12 mouse cellular contexts compared by ENCODE assay signal in the genomic region with DNA sequence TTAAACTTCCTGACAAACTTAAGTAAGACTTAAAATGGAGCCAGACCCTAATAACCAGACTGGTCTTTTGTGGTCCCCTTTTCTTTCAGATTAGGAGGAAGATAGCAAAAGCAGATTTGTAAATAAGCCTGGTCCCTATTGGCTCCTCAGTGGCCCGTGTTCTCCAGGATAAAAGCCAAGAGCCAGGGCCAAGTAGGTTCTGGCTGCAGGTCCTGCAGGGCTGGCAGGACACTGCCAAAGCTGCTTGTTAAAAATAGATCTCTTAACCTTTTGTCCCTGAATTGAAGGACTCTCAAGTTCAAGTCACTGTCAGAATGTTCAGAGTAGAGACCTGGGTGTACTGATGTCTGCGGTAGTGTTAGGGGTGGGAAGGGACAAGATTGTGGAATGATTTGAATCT. TPM values are rescaled to one million over a fixed set of nuclear protein-coding genes. Genes with fewer than 3 reads are reported as not detected.
DNase-seq lines count a peak whose midpoint lies in the region; ATAC-seq and TF ChIP-seq lines count a peak whose summit lies in the region.
"Had no signal": no experiment of that assay in that cellular context is flagged by ENCODE, and none has a peak within 500 bp of the region (broad histone marks: within the 10 kb centered on the region; RNA-seq: fewer than 3 reads in every experiment).

No protein-coding gene starts in this region.

- H3K4me2 ChIP-seq in neural tube, embryonic 15.5 days: no peak overlapping the region
- no peak overlapping the region for H3K4me2 ChIP-seq in intestine, embryonic 15.5 days (replicated peaks)
- no peak overlapping the region for H3K4me2 ChIP-seq in midbrain, postnatal 0 days (ENCODE audit: low read depth, low read length, poor library complexity, severe bottlenecking)
- H3K4me2 ChIP-seq: neural tube, embryonic 13.5 days had no signal

- no peaks in the 10 kb centered on the region for H3K27me3 ChIP-seq in heart, embryonic 10.5 days (ENCODE audit: insufficient read depth, poor library complexity, severe bottlenecking)
- no peaks in the 10 kb centered on the region for H3K27me3 ChIP-seq in cerebellum, adult 2 months (ENCODE audit: control insufficient read depth, insufficient read depth, low read length)
- H3K27me3 ChIP-seq in neural tube, embryonic 15.5 days (replicated peaks): no peaks in the 10 kb centered on the region
- H3K27me3 ChIP-seq in intestine, embryonic 15.5 days (replicated peaks): no peaks in the 10 kb centered on the region
- H3K27me3 ChIP-seq in midbrain, postnatal 0 days (ENCODE audit: insufficient read depth, low read length): no peaks in the 10 kb centered on the region
- H3K27me3 ChIP-seq: megakaryocyte, embryonic 14.5 days; neural tube, embryonic 13.5 days had no signal

- no peak for TF ChIP-seq POLR2A in cerebellum, adult 2 months (IDR thresholded peaks at IDR 0.05; ENCODE audit: borderline replicate concordance, insufficient read depth, low read length)

- H3K36me3 ChIP-seq in heart, embryonic 10.5 days: no peaks in the 10 kb centered on the region
- no peaks in the 10 kb centered on the region for H3K36me3 ChIP-seq in neural tube, embryonic 15.5 days
- no peaks in the 10 kb centered on the region for H3K36me3 ChIP-seq in intestine, embryonic 15.5 days
- H3K36me3 ChIP-seq in midbrain, postnatal 0 days (ENCODE audit: insufficient read depth, low read length): no peaks in the 10 kb centered on the region
- H3K36me3 ChIP-seq: neural tube, embryonic 13.5 days had no signal

- no peaks in the 10 kb centered on the region for H3K9me3 ChIP-seq in heart, embryonic 10.5 days
- no peaks in the 10 kb centered on the region for H3K9me3 ChIP-seq in neural tube, embryonic 15.5 days (replicated peaks)
- no peaks in the 10 kb centered on the region for H3K9me3 ChIP-seq in intestine, embryonic 15.5 days
- H3K9me3 ChIP-seq in midbrain, postnatal 0 days (ENCODE audit: low read length): no peaks in the 10 kb centered on the region
- H3K9me3 ChIP-seq: megakaryocyte, embryonic 14.5 days; neural tube, embryonic 13.5 days had no signal

- H3K4me1 ChIP-seq in heart, embryonic 10.5 days: peaks cover 10% of the 10 kb centered on the region; the same call in 1 of the 2 replicates
- peaks cover 20% of the 10 kb centered on the region for H3K4me1 ChIP-seq in cerebellum, adult 2 months (ENCODE audit: control insufficient read depth, insufficient read depth, low read length)
- peaks cover 9% of the 10 kb centered on the region for H3K4me1 ChIP-seq in neural tube, embryonic 15.5 days
- H3K4me1 ChIP-seq in intestine, embryonic 15.5 days (replicated peaks): no peaks in the 10 kb centered on the region
- peaks cover 7% of the 10 kb centered on the region; the same call in 1 of the 2 replicates for H3K4me1 ChIP-seq in midbrain, postnatal 0 days (ENCODE audit: insufficient read depth, low read length)
- H3K4me1 ChIP-seq: megakaryocyte, embryonic 14.5 days had no signal

- TF ChIP-seq CTCF in cerebellum, adult 2 months (IDR thresholded peaks at IDR 0.05; ENCODE audit: borderline replicate concordance, insufficient read depth, low read depth, low read length): no peak
- no peak for TF ChIP-seq CTCF in midbrain, postnatal 0 days (IDR thresholded peaks at IDR 0.05)

- H3K4me3 ChIP-seq in heart, embryonic 10.5 days: no peak overlapping the region
- H3K4me3 ChIP-seq in cerebellum, adult 2 months (replicated peaks; ENCODE audit: insufficient read depth, low read depth, low read length): no peak overlapping the region
- H3K4me3 ChIP-seq in neural tube, embryonic 15.5 days (replicated peaks): no peak overlapping the region
- H3K4me3 ChIP-seq in intestine, embryonic 15.5 days (replicated peaks): no peak overlapping the region
- H3K4me3 ChIP-seq in midbrain, postnatal 0 days (ENCODE audit: low read depth, low read length): no peak overlapping the region
- H3K4me3 ChIP-seq: megakaryocyte, embryonic 14.5 days; neural tube, embryonic 13.5 days had no signal

- no peak overlapping the region for H3K27ac ChIP-seq in heart, embryonic 10.5 days
- H3K27ac ChIP-seq in cerebellum, adult 2 months (ENCODE audit: insufficient read depth, low read length): peak overlapping the region; percentile 60
- H3K27ac ChIP-seq in neural tube, embryonic 15.5 days (replicated peaks): no peak overlapping the region
- no peak overlapping the region for H3K27ac ChIP-seq in intestine, embryonic 15.5 days
- no peak overlapping the region for H3K27ac ChIP-seq in midbrain, postnatal 0 days (ENCODE audit: low read depth, low read length)
- H3K27ac ChIP-seq: neural tube, embryonic 13.5 days had no signal

- ATAC-seq in neural tube, embryonic 15.5 days (ENCODE audit: low FRiP score): no peak
- ATAC-seq in intestine, embryonic 15.5 days: no peak
- ATAC-seq in midbrain, postnatal 0 days (ENCODE audit: low FRiP score): no peak
- ATAC-seq: forebrain, embryonic 14.5 days had no signal

- H3K9ac ChIP-seq in neural tube, embryonic 15.5 days (replicated peaks): no peak overlapping the region
- H3K9ac ChIP-seq in intestine, embryonic 15.5 days: no peak overlapping the region
- no peak overlapping the region for H3K9ac ChIP-seq in midbrain, postnatal 0 days (replicated peaks; ENCODE audit: low read length, poor library complexity, severe bottlenecking)
- H3K9ac ChIP-seq: neural tube, embryonic 13.5 days had no signal

- WGBS in heart, embryonic 10.5 days: 37% methylated on average over 2 of the region's 2 CpGs
- WGBS in cerebellum, adult 2 months: 4% methylated on average over 2 of the region's 2 CpGs
- 82% methylated on average over 2 of the region's 2 CpGs for WGBS in neural tube, embryonic 15.5 days
- 73% methylated on average over 2 of the region's 2 CpGs for WGBS in intestine, embryonic 15.5 days
- 45% methylated on average over 2 of the region's 2 CpGs for WGBS in midbrain, postnatal 0 days

- peak; percentile 71 to 81 for DNase-seq in heart, adult 18-20 months
- no peak for DNase-seq in heart, embryonic 10.5 days (ENCODE audit: low spot score)
- peak; percentile 24 for DNase-seq in NIH3T3 (ENCODE audit: low read depth)
- peak; percentile 79 to 91 for DNase-seq in cerebellum, adult 2 months
- peak; percentile 75 to 77 for DNase-seq in heart, adult 9 months (ENCODE audit: low spot score in 2 of 2)
- DNase-seq in midbrain, postnatal 0 days (ENCODE audit: low spot score): no peak
- DNase-seq: thymus, postnatal 36 days had no signal

RNA-seq across cellular contexts. Expression of a gene that starts 21.0 kb away (rescaled TPM):
- total RNA-seq in heart, adult 18-20 months (2021): 1 to 10 TPM in 1 of 2 experiments, under 1 TPM in 1; 0.75 to 1.3 TPM
- 1.5 and 1.8 TPM in 2 replicates for polyA plus RNA-seq in heart, embryonic 10.5 days (2016; fragmentation: Nextera tagmentation; extraction: Ambion mirVana)
- polyA plus RNA-seq in cerebellum, adult 2 months (2012; rRNA removed): 648 and 689 TPM in 2 replicates
- polyA plus RNA-seq in neural tube, embryonic 15.5 days (2015; fragmentation: Nextera tagmentation; extraction: Ambion mirVana): 485 and 560 TPM in 2 replicates
- polyA plus RNA-seq in intestine, embryonic 15.5 days (2015; fragmentation: Nextera tagmentation; extraction: Ambion mirVana): 10.3 and 14.5 TPM in 2 replicates
- total RNA-seq in midbrain, postnatal 0 days (2014; rRNA removed): 237 and 255 TPM in 2 replicates
- 634 and 693 TPM in 2 replicates for polyA plus RNA-seq in midbrain, postnatal 0 days (2015; fragmentation: Nextera tagmentation; extraction: Ambion mirVana)

Comparison
In these comparisons a context has a peak if more than half of its experiments do, and no peak if none do; other contexts are left out.
1. DNase-seq: peak in heart, adult 18-20 months (2 of 2), NIH3T3 (single experiment), cerebellum, adult 2 months (2 of 2) and heart, adult 9 months (2 of 2); none in heart, embryonic 10.5 days (single experiment) and midbrain, postnatal 0 days (single experiment).
2. RNA of a gene that starts 21.0 kb away (polyA plus RNA-seq): 634 to 693 TPM in midbrain, postnatal 0 days, 648 to 689 TPM in cerebellum, adult 2 months and 485 to 560 TPM in neural tube, embryonic 15.5 days; 10.3 to 14.5 TPM in intestine, embryonic 15.5 days and 1.5 to 1.8 TPM in heart, embryonic 10.5 days; every median in the first group is over 10 times any median in the second.